Mouse (Mus musculus) c-Kit-positive CD71-positive TER-119-positive erythroid progenitor cells, embryonic 14.5 days (primary cell): ENCODE results near the gene Mllt11.
A peak's percentile ranks its signal among the peaks of the same experiment; 100 is the strongest.
"Not testable (repeated sequence)": the region's sequence is repeated elsewhere in the genome, so short reads cannot be mapped to it uniquely, and the experiment has no call there.

Source experiments
- DNase-seq: peaks from one replicate; pipeline ENCODE4 v3.0.0-alpha.2; 2013; ENCODE audit warnings: low spot score

Gene Mllt11

GRCm38 (mm10) chr3:95217255-95218134, 14.5 kb downstream of the Mllt11 start, which contains the start of gene Gabpb2:
Gene Gabpb2, minus strand, starts transcription at chr3:95217916.
- DNase-seq, result peak; percentile 90

- no peak for DNase-seq
Observed at GRCm38 (mm10) chr3:95216655-95217254, 15.2 kb downstream of the Mllt11 start.

- DNase-seq, result no peak
Observed at GRCm38 (mm10) chr3:95213609-95213975, 18.4 kb downstream of the Mllt11 start.

- DNase-seq, result not testable (repeated sequence)
Observed at GRCm38 (mm10) chr3:95212889-95213608, 18.9 kb downstream of the Mllt11 start.

- no peak for DNase-seq
Observed at GRCm38 (mm10) chr3:95210585-95210984, 21.4 kb downstream of the Mllt11 start.

- DNase-seq, result no peak
Observed at GRCm38 (mm10) chr3:95208286-95208685, 23.7 kb downstream of the Mllt11 start.

GRCm38 (mm10) chr3:95203880-95204279, 28.1 kb downstream of the Mllt11 start:
- no peak for DNase-seq

- no peak for DNase-seq
Observed at GRCm38 (mm10) chr3:95200562-95200961, 31.4 kb downstream of the Mllt11 start.

- DNase-seq, result no peak
Observed at GRCm38 (mm10) chr3:95200132-95200531, 31.8 kb downstream of the Mllt11 start.

- no peak for DNase-seq
Observed at GRCm38 (mm10) chr3:95199101-95199500, 32.9 kb downstream of the Mllt11 start.

GRCm38 (mm10) chr3:95195772-95196171, 36.2 kb downstream of the Mllt11 start:
- DNase-seq, result no peak

- no peak for DNase-seq
Observed at GRCm38 (mm10) chr3:95194721-95195135, 37.2 kb downstream of the Mllt11 start.

- no peak for DNase-seq
Observed at GRCm38 (mm10) chr3:95186888-95187287, 45.1 kb downstream of the Mllt11 start.

- DNase-seq, result no peak
Observed at GRCm38 (mm10) chr3:95186100-95186499, 45.9 kb downstream of the Mllt11 start.

GRCm38 (mm10) chr3:95184796-95185577, 47.0 kb downstream of the Mllt11 start:
- no peak for DNase-seq

GRCm38 (mm10) chr3:95181841-95182240, 50.1 kb downstream of the Mllt11 start:
- no peak for DNase-seq

- DNase-seq, result no peak
Observed at GRCm38 (mm10) chr3:95179890-95180289, 52.1 kb downstream of the Mllt11 start.

- no peak for DNase-seq
Observed at GRCm38 (mm10) chr3:95178948-95179347, 53.0 kb downstream of the Mllt11 start.

GRCm38 (mm10) chr3:95177583-95177982, 54.4 kb downstream of the Mllt11 start:
- no peak for DNase-seq

- DNase-seq, result no peak
Observed at GRCm38 (mm10) chr3:95176500-95176899, 55.5 kb downstream of the Mllt11 start.

- peak; percentile 74 for DNase-seq
Observed at GRCm38 (mm10) chr3:95174011-95174592, 57.9 kb downstream of the Mllt11 start.
